Mouse (Mus musculus) embryo, embryonic 9.5 days (tissue): Measurements from ENCODE around the gene Dpm2.

Source experiments
- DNase-seq: peaks from one replicate; pipeline ENCODE4 v3.0.0-alpha.2; 2017; ENCODE audit errors: extremely low spot score

Dpm2 gene

GRCm38 (mm10) chr2:32570698-32571494, at the start of gene Dpm2:
Gene Dpm2, plus strand, starts transcription at chr2:32570858.
- DNase-seq: peak; percentile 86

DNA sequence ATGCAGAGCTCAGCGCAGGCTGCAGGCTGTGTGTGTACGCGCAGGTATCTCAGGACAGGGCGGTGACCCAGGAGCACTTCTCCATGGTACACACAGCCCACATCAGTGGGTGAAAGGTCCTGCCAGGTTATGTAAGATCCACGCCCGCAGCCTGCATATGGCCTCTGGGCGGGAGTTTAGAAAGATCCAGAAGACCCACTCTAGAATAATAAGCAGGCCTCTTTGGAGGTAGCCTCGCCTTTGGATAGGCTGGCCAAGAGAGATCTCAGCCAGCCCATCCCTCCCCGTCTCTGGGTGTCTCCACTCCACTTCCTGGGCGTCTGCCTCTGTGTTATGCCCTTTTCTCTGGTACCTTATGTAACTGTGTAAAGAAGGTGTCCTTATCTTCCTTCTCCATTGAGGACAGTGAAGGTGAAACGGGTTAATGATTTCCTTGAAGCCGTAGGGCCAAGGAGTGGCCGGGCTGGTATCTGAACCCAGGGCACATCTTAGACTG, 46.1 kb upstream of the Dpm2 start:
- no peak for DNase-seq

GRCm38 (mm10) chr2:32525816-32526215, 44.8 kb upstream of the Dpm2 start:
- DNase-seq: no peak

DNA sequence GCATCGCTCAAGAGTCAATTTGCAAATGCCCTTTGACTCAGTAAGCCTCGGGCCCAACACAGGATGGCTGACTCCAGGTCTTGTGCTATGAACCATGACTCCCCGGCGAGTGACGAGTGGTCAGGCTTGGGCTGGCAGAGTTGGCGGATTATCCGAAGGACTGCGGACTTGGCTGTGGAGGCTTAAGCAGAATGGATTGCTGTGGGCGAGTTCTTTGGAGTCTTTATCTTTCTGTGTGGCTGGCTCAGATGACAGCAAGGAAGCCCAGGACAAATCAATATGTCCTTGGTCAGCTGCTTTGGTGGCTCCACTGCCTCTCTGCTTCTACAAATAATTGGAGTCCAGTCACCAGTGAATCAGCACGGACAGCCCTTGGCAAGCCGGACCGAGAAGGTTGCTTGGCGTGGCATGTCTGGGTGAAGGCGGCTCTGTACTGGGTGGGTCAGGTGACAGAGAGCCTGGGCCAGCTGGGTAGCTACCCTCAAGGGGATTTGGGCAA, 43.1 kb upstream of the Dpm2 start:
- no peak for DNase-seq

DNA sequence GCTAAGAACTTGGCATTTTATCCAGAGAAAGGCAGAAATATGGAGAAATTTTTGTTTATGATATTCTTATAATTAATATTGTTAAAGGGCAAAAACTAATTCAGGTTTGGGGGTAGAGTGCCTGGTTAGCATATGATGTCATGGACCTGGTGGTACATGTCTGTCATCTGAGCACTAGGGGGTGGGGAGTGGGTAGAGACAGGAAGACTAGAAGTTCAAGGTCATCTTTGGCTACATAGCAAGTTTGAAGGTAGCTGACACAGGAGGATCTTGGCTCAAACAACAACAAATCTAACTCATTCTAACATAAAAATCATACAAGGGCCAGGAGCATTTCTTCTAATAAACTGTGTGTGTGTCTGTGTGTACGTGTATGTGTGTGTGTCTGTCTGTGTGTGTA, 42.3 kb upstream of the Dpm2 start:
- DNase-seq: no peak

GRCm38 (mm10) chr2:32530479-32530878, 40.2 kb upstream of the Dpm2 start:
- no peak for DNase-seq

- DNase-seq: no peak
Observed at GRCm38 (mm10) chr2:32533163-32533562, 37.5 kb upstream of the Dpm2 start.

GRCm38 (mm10) chr2:32534061-32534732, 36.5 kb upstream of the Dpm2 start:
- peak; percentile 71 for DNase-seq

- DNase-seq: peak; percentile 99
Observed at GRCm38 (mm10) chr2:32534733-32535471, 35.8 kb upstream of the Dpm2 start, which contains the start of gene Fam102a. Gene Fam102a, plus strand, starts transcription at chr2:32535332.

DNA sequence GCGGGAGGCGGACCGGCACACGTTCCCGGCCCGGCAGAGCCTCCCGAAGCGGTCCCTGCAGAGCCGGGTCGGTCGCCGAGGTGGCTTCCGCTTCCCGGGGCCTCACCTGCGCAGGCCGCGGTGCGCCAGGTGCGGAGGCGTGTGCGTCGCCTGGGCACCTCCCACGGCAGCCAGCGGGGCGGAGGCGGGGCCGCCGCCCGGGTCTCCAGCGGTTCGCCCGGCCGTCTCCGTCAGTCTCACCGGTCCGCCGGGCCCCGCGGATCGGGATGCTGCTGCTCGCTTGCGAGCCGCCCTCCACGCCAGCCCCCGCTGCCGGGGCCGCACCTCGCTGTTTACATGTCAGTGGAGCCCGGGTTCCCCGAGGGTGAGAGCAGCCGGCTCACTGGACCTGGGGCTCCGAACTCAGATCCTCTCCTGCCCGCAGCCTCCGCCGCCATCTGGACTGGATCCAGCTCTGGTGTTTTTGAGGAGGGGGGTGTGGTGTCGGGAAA, 35.1 kb upstream of the Dpm2 start:
- DNase-seq: peak; percentile 58

DNA sequence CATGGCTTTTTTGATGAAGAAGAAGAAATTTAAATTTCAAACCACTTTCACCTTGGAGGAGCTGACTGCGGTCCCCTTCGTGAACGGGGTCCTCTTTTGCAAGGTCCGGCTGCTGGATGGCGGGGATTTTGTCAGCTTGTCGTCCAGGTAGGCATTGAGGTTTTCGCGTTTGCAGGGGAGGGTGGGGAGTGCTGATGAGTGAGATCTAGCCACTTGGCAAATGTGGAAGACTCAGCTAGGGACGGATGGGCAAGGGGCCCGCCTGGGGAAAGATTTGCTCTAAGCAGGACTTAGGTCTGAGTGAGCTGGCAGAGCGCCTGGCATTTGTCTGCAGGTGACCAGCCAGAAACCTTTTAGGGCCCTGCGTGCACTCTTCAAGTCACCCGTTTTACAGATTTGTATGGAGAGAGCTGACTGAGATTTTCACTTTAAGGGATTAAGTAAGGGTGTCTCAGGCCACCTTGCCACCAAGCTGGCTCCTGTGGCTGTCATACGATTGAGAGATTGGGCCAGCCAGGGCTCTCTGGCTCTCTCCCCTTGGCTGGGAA, 34.5 kb upstream of the Dpm2 start:
- DNase-seq: peak; percentile 22

- peak; percentile 38 for DNase-seq
Observed at GRCm38 (mm10) chr2:32536634-32537359, 33.9 kb upstream of the Dpm2 start.

- peak; percentile 27 for DNase-seq
Observed at GRCm38 (mm10) chr2:32537360-32537905, 33.2 kb upstream of the Dpm2 start.

DNA sequence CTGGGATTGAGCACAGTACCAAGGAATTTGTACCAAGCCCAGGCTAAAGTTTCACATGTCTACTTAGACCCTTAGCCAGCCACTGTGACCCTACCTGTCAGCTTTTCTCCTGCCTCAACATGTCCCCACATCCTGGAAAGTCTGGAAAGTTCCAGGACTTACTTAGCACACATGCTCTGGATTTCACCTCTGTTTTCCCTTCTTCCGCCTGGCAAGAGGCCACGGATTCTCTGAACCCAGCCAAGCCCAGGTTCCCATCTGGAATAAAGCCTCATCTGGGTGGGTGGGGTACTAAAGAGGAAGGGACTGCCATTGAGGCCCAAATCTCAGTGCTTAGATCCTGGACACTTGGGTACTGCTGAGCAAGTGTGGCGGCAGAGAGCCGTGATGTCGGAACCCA, 32.7 kb upstream of the Dpm2 start:
- no peak for DNase-seq

- DNase-seq: no peak
Observed at GRCm38 (mm10) chr2:32538461-32538860, 32.2 kb upstream of the Dpm2 start.

- DNase-seq: no peak
Observed at GRCm38 (mm10) chr2:32539452-32539981, 31.1 kb upstream of the Dpm2 start.

DNA sequence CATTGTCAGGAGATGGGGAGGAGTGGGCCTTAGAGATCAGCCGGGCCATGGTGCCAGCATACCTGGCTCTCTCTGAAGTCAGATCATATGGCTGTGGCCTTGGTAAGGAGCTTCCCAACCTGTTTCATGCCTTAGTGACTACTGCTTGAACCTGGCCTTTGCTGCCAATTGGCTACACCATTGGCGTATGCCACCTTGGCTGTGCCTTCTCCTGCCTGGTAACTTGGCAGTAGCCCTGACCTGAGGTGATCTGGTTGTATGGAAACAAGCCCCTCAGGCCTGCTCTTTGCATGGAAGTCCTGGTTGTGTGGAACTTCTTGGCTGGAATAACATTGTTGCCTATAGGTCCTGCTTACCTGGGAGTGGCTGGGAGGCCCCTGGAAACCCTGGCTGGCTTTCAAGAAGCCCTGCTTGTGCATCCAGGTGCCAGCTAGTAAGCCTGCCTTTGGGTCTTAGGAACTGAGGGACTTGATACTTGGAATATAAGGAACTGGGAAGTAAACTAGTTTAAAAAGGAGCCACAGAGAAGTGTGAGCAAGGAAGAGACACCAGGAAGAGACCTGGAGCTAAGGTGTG, 29.2 kb upstream of the Dpm2 start:
- no peak for DNase-seq

DNA sequence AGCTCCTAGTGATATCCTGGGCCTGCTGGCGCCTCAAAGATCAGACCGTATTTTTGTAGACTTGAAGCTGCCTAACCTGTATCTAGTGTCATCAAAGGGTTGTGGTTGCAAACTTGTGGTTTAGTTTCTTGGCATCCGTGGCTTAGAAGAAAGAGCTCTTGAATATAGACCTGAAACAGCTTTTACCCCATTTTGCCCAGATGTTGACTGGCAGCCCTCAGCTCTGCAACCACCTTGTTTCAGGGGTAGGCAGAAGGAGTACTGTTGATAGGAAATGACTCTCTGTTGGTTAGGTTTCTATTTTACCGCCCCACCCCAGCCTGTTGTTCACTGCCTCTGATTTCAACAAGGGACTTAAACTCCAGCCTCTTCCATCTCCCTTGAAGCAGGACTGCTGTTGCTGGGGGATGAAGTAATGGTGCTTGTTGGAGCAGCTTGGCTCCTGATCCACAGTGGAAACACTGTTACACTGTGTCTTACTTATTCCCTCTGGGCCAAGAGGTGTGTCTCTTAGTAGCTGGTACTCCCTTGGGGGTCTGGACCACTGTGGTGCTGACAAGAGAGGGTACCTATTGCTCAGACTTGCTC, 28.6 kb upstream of the Dpm2 start:
- DNase-seq: no peak

GRCm38 (mm10) chr2:32543031-32543449, 27.6 kb upstream of the Dpm2 start:
- DNase-seq: no peak

- DNase-seq: no peak
Observed at GRCm38 (mm10) chr2:32546951-32547350, 23.7 kb upstream of the Dpm2 start.
